Mouse (Mus musculus): ENCODE measurements around the gene Dgke. TPM values are rescaled to one million over a fixed set of nuclear protein-coding genes. Genes with fewer than 3 reads are reported as not detected.
"Not testable (repeated sequence)": the region's sequence is repeated elsewhere in the genome, so short reads cannot be mapped to it uniquely, and the experiment has no call there.

The Dgke gene
- polyA plus RNA-seq, 1 experiment from 2014 or later, result 9.5 TPM

DNA sequence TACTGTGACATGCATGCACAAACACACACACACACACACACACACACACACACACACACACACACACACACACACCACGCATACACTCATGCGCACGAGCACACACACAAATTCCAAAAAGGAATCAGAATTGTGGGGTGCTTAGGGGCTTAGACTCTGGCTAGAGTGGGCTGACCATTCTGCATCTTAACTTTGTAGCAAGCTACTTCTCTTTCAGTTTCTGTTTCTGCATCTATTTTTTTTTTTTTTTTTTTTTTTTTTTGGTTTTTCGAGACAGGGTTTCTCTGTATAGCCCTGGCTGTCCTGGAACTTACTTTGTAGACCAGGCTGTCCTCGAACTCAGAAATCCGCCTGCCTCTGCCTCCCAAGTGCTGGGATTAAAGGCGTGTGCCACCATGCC lies 23.7 kb upstream of the Dgke start:
- H3K9me3 ChIP-seq; H3K4me1 ChIP-seq; H3K27ac ChIP-seq (replicated peaks); H3K27me3 ChIP-seq; H3K36me3 ChIP-seq; H3K9ac ChIP-seq (replicated peaks); ATAC-seq (ENCODE audit: low FRiP score, low read depth); H3K4me3 ChIP-seq; H3K4me2 ChIP-seq (replicated peaks): not testable (repeated sequence)
- 82% methylated on average over 6 of the region's 7 CpGs for WGBS

DNA sequence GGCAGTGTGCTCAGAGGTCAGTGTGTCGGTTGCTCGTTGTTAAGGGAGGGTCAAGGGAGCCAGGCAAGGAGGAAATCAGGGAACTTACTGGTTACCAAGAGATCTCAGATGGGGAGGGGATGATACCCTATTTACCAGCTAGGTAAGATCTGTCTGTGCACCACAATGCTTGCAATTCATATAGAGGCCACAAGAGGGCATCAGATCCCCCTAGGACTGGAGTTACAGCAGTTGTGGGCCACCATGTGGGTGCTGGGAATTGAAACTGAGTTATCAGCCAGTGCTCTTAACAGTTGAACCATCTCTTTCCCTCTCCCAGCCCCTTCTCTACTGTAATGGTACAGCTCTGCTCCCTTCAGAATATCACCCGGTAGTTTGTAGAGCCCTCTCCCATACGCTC lies 22.1 kb upstream of the Dgke start:
- H3K27me3 ChIP-seq, result no peaks in the 10 kb centered on the region
- ATAC-seq (ENCODE audit: low FRiP score, low read depth), result no peak
- no peak overlapping the region for H3K4me2 ChIP-seq (replicated peaks)
- 94% methylated on average over 4 of the region's 4 CpGs for WGBS
- H3K4me1 ChIP-seq, result no peaks in the 10 kb centered on the region
- no peak overlapping the region for H3K27ac ChIP-seq (replicated peaks)
- H3K36me3 ChIP-seq, result no peaks in the 10 kb centered on the region
- no peak overlapping the region for H3K9ac ChIP-seq (replicated peaks)
- no peaks in the 10 kb centered on the region for H3K9me3 ChIP-seq
- no peak overlapping the region for H3K4me3 ChIP-seq

DNA sequence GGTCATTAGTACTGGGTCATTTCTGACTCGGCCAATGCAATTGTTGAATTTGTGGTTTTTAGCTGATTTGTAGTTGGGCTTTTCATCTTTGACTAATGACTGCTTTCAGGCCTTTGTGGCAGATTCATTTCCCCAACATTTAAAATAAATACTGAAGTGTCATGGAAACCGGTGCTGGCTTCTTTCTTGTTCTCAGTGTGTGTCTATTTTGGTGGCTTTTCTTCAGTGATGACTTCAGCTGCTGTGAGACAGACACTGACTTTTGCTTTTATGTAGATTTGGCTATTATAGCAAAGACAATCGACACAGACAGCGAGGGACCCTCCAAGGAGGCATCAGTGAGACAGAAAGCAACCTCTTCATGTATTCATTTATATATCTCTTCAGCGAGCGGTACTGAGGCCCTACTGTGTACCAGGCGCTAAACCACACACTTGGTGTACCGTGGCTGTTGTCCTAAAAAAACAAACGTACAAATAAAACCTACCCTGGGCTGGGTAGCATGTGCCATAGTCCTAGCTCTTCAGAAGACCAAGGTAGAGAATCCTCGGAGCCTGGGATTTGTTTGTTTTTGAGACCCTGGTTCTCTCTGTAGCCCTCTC lies 19.7 kb upstream of the Dgke start:
- Histone ChIP-seq H3K36me3 (no peaks in the 10 kb centered on the region), H3K4me3 (no peak overlapping the region), H3K9me3 (no peaks in the 10 kb centered on the region), H3K4me2 (replicated peaks) (no peak overlapping the region), H3K27ac (replicated peaks) (no peak overlapping the region), H3K4me1 (no peaks in the 10 kb centered on the region), H3K27me3 (no peaks in the 10 kb centered on the region), H3K9ac (replicated peaks) (no peak overlapping the region)
- ATAC-seq (ENCODE audit: low FRiP score, low read depth), result no peak
- 79% methylated on average over 10 of the region's 10 CpGs for WGBS

DNA sequence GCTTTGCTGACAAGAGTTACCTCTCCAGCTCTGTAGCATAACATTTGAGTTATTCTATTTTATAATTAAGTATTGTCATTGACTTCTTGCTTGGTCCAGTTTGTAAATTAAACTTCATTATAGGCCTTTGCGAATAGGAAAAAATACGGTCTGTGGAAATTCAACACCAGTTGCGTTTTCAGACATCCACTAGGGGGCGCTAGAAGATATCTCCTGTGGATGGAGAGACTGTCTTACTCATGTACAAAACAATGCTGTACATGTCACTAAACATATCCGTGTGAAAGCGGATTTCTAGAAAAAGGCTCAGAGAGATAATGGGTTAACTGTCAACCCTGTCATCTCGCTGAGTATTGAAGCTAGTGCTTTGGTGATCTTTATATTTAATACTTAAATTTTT lies 18.0 kb upstream of the Dgke start:
- Histone ChIP-seq H3K4me3 (no peak overlapping the region), H3K9ac (replicated peaks) (no peak overlapping the region), H3K27ac (replicated peaks) (no peak overlapping the region), H3K36me3 (no peaks in the 10 kb centered on the region), H3K4me1 (no peaks in the 10 kb centered on the region), H3K9me3 (no peaks in the 10 kb centered on the region), H3K4me2 (replicated peaks) (no peak overlapping the region), H3K27me3 (peaks cover 2% of the 10 kb centered on the region; the same call in 1 of the 2 replicates)
- 49% methylated on average over 7 of the region's 7 CpGs for WGBS
- ATAC-seq (ENCODE audit: low FRiP score, low read depth), result no peak

DNA sequence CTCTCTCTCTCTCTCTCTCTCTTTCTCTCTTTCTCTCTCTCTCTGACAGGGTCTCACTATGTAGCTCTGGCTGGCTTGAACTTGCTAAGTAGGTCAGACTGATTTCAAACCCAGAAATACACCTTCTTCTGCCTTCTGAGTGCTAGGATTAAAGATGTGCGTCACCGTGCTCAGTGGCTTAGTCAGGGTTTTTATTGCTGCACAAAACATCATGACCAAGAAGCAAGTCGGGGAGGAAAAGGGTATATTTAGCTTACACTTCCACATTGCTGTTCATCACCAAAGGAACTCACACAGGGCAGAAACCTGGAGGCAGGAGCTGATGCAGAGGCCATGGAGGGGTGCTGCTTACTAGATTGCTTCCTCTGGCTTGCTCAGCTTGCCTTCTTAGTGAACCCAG lies 16.0 kb upstream of the Dgke start:
- not testable (repeated sequence) for H3K27me3 ChIP-seq; H3K4me1 ChIP-seq; H3K4me3 ChIP-seq; H3K4me2 ChIP-seq (replicated peaks); H3K9me3 ChIP-seq; ATAC-seq (ENCODE audit: low FRiP score, low read depth); H3K9ac ChIP-seq (replicated peaks); H3K36me3 ChIP-seq; H3K27ac ChIP-seq (replicated peaks)
- 85% methylated on average over 3 of the region's 3 CpGs for WGBS

DNA sequence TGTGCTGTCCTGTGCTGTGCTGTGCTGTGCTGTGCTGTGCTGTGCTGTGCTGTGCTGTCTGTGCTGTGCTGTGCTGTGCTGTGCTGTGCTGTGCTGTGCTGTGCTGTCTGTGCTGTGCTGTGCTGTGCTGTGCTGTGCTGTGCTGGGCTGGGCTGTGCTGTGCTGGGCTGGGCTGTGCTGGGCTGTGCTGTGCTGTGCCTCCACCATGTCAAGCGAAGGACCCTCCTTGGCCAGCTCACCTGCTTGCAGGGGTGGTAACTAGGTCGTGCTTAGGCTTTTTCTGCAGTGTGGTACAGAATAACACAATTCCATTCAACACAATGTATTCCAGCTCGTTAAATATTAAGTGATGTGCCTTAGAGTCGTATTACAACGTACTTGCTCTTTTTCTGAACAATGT lies 15.3 kb upstream of the Dgke start:
- H3K27ac ChIP-seq (replicated peaks); H3K4me3 ChIP-seq; H3K4me1 ChIP-seq; H3K27me3 ChIP-seq; ATAC-seq (ENCODE audit: low FRiP score, low read depth); H3K9ac ChIP-seq (replicated peaks); H3K4me2 ChIP-seq (replicated peaks); H3K36me3 ChIP-seq; H3K9me3 ChIP-seq: not testable (repeated sequence)
- WGBS, result 81% methylated on average over 5 of the region's 5 CpGs

DNA sequence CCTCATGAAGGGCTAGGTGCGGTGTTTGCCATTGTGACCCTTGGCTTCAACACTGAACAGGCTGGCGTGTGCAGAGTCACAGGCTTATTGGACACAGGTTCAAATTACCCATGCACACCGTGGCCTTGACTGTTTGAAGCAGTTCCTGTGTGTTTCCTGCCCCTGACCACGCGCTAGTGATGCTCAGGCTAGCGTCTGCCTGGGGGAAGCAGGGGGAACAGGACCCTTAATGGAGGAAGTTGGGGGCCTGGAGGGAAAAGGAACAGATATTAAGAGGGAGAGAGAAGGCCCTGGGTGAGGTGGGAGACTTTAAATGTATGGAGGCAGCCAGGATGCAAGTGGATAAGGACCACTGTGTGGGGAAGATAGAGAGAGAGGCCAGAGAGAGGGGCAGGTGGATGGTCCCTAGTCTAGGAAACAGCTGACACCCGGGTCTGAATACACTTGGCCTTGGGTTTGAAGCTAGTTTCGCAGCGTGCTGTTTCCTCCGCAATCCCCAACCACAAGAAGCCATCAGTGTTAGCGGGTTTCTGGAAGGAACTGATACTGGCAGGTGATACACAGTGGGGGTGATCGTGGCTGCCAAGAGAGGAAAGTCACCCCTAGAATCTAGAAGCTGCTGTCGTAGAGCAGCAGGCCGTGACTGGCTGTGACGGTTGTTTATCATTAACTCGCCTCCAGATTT lies 12.5 kb upstream of the Dgke start:
- WGBS, result 88% methylated on average over 16 of the region's 16 CpGs

DNA sequence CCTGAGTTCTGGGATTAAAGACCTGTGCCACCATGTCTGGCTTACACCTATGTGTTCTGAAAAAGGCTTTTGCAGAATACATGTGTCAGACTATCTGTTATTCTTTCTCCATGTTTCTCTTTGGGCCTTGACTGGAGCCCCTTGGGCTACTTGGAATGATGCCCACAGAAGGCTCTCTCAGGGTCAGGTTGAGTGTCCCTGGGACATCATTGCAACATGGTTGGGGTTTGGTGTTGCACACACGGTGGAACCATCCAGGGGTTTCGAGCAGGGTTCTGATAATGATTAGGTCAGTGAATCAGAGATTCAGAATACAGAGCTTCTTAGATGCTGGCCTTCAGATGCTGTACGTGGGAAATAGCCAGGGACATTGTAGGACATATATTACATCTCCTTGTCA lies 11.7 kb upstream of the Dgke start:
- H3K9me3 ChIP-seq, result no peaks in the 10 kb centered on the region
- H3K27me3 ChIP-seq, result peaks cover 4% of the 10 kb centered on the region; the same call in 1 of the 2 replicates
- 96% methylated on average over 3 of the region's 3 CpGs for WGBS
- H3K4me3 ChIP-seq, result no peak overlapping the region
- peaks cover 3% of the 10 kb centered on the region for H3K4me1 ChIP-seq
- no peak overlapping the region for H3K9ac ChIP-seq (replicated peaks)
- no peak overlapping the region for H3K4me2 ChIP-seq (replicated peaks)
- ATAC-seq (ENCODE audit: low FRiP score, low read depth), result no peak
- H3K27ac ChIP-seq (replicated peaks), result no peak overlapping the region
- H3K36me3 ChIP-seq, result no peaks in the 10 kb centered on the region

More for the DNA sequence above, 12.5 kb upstream of the Dgke start:
- H3K36me3 ChIP-seq, result no peaks in the 10 kb centered on the region
- H3K4me3 ChIP-seq, result no peak overlapping the region
- no peak for ATAC-seq (ENCODE audit: low FRiP score, low read depth)
- no peak overlapping the region for H3K4me2 ChIP-seq (replicated peaks)
- H3K9ac ChIP-seq (replicated peaks), result no peak overlapping the region
- H3K27ac ChIP-seq (replicated peaks), result no peak overlapping the region
- peaks cover 3% of the 10 kb centered on the region for H3K4me1 ChIP-seq
- peaks cover 4% of the 10 kb centered on the region; the same call in 1 of the 2 replicates for H3K27me3 ChIP-seq
- H3K9me3 ChIP-seq, result no peaks in the 10 kb centered on the region

DNA sequence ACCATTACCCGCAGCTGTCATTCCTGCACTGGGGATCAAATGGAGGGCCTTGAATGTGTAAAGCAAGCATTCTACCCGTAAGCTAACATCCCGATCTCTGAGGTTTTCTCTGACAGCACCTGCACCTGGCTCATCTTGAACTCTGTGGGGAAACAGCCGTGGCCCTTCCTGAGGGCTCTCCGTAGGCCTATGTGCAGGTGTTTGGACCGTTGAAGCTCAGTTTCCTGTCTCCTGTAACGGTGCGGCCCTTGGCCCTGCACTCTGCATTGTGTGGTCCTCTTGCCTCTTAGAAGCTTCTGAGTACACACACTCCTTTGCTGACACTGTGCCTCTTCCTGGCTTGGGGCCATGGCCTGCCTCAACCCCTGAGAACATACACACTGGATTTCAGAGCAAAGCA lies 11.0 kb upstream of the Dgke start:
- 90% methylated on average over 8 of the region's 8 CpGs for WGBS
- Histone ChIP-seq H3K9me3 (no peaks in the 10 kb centered on the region), H3K27ac (replicated peaks) (no peak overlapping the region), H3K9ac (replicated peaks) (no peak overlapping the region), H3K4me1 (peaks cover 3% of the 10 kb centered on the region), H3K27me3 (peaks cover 4% of the 10 kb centered on the region; the same call in 1 of the 2 replicates), H3K4me3 (no peak overlapping the region), H3K4me2 (replicated peaks) (no peak overlapping the region), H3K36me3 (no peaks in the 10 kb centered on the region)
- no peak for ATAC-seq (ENCODE audit: low FRiP score, low read depth)

DNA sequence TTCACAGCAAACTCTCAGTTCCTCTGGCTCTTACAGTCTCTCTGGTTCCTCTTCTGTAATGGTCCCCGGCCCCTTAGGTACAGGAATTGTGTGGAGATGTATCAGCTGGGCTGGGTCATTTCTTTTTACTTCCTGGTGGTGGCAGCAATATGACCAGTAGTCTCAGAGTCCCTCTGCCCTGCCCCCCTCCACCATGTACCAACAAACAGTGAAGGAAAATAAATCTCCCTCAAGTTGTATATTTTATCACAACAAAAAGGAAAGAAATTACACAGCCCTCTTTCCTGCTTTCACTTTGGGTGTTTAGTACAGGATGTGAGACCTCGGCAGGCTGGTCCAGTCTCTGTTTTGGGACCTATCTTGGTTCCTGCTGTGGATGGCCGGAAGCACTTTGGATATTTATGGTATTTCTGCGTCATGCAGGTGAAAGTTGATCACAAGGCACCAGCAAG lies 9.7 kb upstream of the Dgke start:
- no peak for ATAC-seq (ENCODE audit: low FRiP score, low read depth)
- peaks cover 3% of the 10 kb centered on the region for H3K4me1 ChIP-seq
- WGBS, result 87% methylated on average over 4 of the region's 4 CpGs
- H3K27me3 ChIP-seq, result peaks cover 4% of the 10 kb centered on the region; the same call in 1 of the 2 replicates
- H3K27ac ChIP-seq (replicated peaks), result no peak overlapping the region
- H3K4me2 ChIP-seq (replicated peaks), result no peak overlapping the region
- H3K9me3 ChIP-seq, result no peaks in the 10 kb centered on the region
- H3K36me3 ChIP-seq, result no peaks in the 10 kb centered on the region
- H3K4me3 ChIP-seq, result no peak overlapping the region
- H3K9ac ChIP-seq (replicated peaks), result no peak overlapping the region

DNA sequence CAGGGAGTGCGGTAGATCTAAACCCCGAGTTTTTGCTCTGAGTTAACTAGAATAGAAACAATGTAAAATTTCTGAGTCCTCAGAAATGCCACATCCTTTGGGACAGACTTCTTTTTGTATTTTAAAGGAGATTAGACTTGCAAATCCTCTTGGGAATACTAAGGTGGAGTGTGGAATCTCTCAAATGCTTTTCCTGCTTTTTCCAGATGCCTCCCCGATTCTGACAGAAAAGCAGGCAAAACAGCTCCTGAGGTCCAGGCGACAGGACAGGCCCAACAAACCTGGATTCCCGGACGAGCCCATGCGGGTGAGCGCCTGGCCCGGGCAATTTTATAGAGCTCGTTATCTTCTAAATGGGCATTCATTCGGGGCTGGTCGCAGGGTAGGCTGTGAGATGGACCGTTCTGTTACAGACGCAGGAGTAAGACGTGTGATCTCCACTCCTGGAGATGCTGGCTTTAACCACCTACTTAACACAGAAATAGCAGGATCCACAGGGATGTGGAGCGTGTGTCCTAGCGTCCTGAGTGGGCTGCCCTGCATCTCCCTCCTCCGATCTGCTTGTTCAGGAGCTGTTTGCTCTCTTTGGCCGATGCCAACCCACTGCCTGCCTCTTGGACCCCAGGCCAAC lies 8.2 kb upstream of the Dgke start:
- Histone ChIP-seq H3K27ac (replicated peaks) (no peak overlapping the region), H3K4me3 (no peak overlapping the region), H3K27me3 (peaks cover 4% of the 10 kb centered on the region; the same call in 1 of the 2 replicates), H3K4me2 (replicated peaks) (no peak overlapping the region), H3K9ac (replicated peaks) (no peak overlapping the region), H3K9me3 (no peaks in the 10 kb centered on the region), H3K4me1 (peaks cover 3% of the 10 kb centered on the region), H3K36me3 (no peaks in the 10 kb centered on the region)
- ATAC-seq (ENCODE audit: low FRiP score, low read depth), result no peak
- WGBS, result 55% methylated on average over 19 of the region's 19 CpGs

DNA sequence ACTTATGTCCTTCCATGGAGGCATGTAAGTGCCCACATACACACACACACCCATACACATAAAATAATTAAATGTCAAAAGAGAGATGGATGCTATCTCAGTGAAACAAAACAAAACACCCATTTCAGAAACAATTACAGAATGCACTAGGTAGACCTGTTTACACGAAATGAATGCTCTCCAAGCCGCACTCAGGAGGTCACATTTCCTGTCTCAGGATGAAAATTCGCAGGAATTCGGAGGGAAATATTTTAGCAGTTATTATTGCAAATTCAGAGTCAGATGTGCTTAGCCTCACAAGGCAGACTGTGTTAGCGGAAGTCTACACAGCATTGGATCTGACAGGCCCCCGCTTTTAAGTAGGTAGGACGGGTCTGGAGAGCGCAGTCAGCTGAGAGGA lies 6.9 kb upstream of the Dgke start, which contains the start of gene Gm525:
Gene Gm525 (plus strand): TSS at position 301 of the 400 bp plus-strand sequence.
- H3K27me3 ChIP-seq, result no peaks in the 10 kb centered on the region; the same call in 1 of the 2 replicates
- no peak within 1 kb of the TSS for H3K4me3 ChIP-seq
- H3K36me3 ChIP-seq, result no peaks in the 10 kb centered on the region
- WGBS, result 86% methylated on average over 8 of the region's 8 CpGs
- no peak within 1 kb of the TSS for H3K9ac ChIP-seq (replicated peaks)
- ATAC-seq (ENCODE audit: low FRiP score, low read depth), result no peak
- H3K4me1 ChIP-seq, result peaks cover 3% of the 10 kb centered on the region
- no peak within 1 kb of the TSS for H3K27ac ChIP-seq (replicated peaks)
- H3K4me2 ChIP-seq (replicated peaks), result no peak within 1 kb of the TSS
- H3K9me3 ChIP-seq, result no peaks in the 10 kb centered on the region
